Mouse (Mus musculus) thymus, postnatal 4 days (tissue): ENCODE data around the gene Polr3e.

Source experiments
- DNase-seq: peaks from one replicate; pipeline ENCODE4 v3.0.0; 2021

Gene Polr3e

GRCm38 (mm10) chr7:120980931-120981924 is 63.7 kb downstream of the Polr3e start:
- peak; percentile 74 for DNase-seq

GRCm38 (mm10) chr7:120982200-120982841 is 64.8 kb downstream of the Polr3e start, which contains the start of the genes Cdr2 and Mfsd13b:
Cdr2 (minus strand) TSS chr7:120982312.
Mfsd13b (plus strand) TSS chr7:120982509.
- peak; percentile 90 for DNase-seq

GRCm38 (mm10) chr7:120982968-120983367 is 65.4 kb downstream of the Polr3e start:
- DNase-seq: no peak

DNA sequence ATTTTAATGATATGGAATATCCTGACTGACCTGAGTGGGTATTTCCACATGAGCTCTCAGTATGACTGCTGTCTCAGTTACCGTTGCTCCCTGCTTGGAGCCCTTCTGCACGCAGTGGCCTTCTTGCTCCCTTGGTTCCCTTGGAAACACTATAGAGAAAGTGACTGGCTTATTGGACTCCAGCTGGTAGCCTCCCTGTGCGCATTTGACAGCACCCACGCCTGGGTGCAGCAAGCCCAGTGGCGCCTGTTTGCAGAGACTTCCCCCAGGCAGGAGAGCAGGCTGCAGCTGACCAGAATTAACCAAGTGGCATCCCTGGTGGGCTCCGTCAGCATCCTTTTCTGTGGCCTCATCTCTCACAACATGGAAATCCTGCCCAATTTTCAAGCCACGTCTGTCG is 73.6 kb downstream of the Polr3e start:
- DNase-seq: no peak
